Mouse (Mus musculus): ENCODE measurements around the gene Sh2b3. TPM values are rescaled to one million over a fixed set of nuclear protein-coding genes. Genes with fewer than 3 reads are reported as not detected.

Gene Sh2b3
- 69.5 and 77.5 TPM in 2 replicates for polyA plus RNA-seq (2012; ENCODE audit: insufficient read depth, insufficient read length, missing spikeins)

DNA sequence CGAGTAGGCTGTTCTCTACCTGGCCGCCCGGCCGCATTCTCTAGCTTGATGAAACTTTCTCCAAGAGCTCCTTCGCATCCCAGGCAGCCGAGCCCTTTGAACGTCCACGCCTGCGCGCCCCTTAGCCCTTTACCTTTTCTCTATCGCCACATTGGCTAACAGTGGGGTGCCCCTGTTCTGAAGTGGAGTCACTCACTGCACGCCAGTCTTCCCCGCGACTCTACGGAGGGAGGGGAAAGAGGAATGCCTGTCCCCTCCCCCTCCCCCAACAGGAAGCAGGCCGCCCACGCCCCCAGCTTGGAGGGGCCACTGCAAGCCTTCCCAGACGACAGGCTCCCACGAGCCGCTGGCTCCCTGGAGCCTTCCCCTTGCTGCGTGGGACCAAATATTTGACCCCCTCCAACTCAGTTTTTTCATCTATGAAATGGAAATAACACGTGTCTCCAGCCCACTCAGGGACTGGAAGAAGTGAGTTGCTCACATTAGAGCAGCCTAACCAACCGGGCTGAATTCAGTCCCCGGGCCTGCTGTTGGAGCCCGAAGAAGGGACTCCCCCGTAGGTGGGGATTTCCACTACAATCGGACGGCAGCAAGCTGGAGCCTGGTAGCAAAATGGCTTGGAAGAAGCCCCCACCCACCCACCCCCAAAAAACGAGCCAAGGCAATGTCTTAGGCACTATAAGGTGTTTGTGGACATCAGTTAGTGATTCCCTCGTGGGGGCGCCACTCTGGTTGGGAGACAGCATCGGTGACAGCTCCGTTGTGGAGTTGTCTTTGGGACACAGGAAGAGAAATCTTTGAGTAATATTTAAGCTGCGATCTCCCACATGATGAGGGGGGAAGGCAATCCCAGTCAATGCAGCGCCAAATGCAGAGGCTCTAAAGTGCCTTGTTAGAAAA, at the start of gene Sh2b3:
Sh2b3 (minus strand) TSS at position 206 of the 900 bp plus-strand sequence.
- H3K4me3 ChIP-seq (ENCODE audit: insufficient read depth, low read length) = peak within 1 kb of the TSS; percentile 82
- no peak for TF ChIP-seq CTCF (IDR thresholded peaks at IDR 0.05; ENCODE audit: low read depth, low read length)
- no peak for TF ChIP-seq POLR2A (IDR thresholded peaks at IDR 0.05; ENCODE audit: borderline replicate concordance, low read depth, low read length)
- peaks cover 18% of the 10 kb centered on the region for H3K4me1 ChIP-seq (ENCODE audit: control insufficient read depth, insufficient read depth, low read length)

DNA sequence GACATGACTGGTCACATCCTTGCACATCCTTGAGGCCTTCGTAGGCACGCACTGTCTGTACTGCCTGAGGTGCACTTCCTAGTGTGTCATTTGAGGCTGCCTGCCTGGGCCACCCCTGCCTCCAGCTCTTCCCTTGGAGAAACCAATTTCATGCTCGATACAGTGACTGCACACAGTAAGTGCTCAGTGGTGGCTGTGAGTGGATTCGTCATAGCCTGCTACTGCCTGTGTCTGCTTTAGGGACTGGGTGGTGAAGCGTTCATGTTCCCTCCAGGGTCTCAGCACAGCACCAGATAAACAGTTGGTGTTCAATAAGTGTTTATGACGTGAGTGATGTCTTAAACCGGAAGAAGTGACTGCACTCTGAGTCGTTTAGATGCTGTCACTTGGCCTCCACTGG, 45.9 kb upstream of the Sh2b3 start:
- H3K4me3 ChIP-seq (ENCODE audit: insufficient read depth, low read length) = no peak overlapping the region
- TF ChIP-seq CTCF (IDR thresholded peaks at IDR 0.05; ENCODE audit: low read depth, low read length) (no peak), POLR2A (IDR thresholded peaks at IDR 0.05; ENCODE audit: borderline replicate concordance, low read depth, low read length) (no peak)

More for the DNA sequence above, at the start of gene Sh2b3:
- peak within 1 kb of the TSS; percentile 99 for H3K27ac ChIP-seq (ENCODE audit: insufficient read depth, low read depth, low read length)

DNA sequence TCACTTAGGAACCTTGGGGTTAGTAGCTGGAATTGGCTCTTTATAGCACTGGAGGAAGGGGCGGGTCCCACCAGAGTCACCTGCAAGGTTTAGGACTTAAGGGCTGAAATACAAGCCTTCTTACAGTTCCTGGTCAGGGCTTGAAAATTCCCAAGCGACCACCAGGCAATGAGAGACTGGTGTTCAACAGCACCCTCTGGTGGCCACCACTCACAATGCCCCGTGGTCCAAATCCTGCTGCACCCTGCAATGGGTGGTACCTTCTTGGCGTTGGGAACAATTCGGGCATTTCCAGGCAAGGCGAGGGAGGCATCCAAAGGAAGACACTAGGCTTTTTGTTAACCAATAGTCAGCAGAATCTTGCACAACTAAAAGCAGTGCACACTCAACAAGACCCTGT, 41.8 kb upstream of the Sh2b3 start:
- H3K4me1 ChIP-seq (ENCODE audit: control insufficient read depth, insufficient read depth, low read length) = no peaks in the 10 kb centered on the region
- H3K4me3 ChIP-seq (ENCODE audit: insufficient read depth, low read length) = no peak overlapping the region
- TF ChIP-seq POLR2A (IDR thresholded peaks at IDR 0.05; ENCODE audit: borderline replicate concordance, low read depth, low read length) = no peak
- peak; percentile 91 for TF ChIP-seq CTCF (IDR thresholded peaks at IDR 0.05; ENCODE audit: low read depth, low read length)
- no peak overlapping the region for H3K27ac ChIP-seq (ENCODE audit: insufficient read depth, low read depth, low read length)

More for the DNA sequence above, 45.9 kb upstream of the Sh2b3 start:
- Histone ChIP-seq H3K4me1 (ENCODE audit: control insufficient read depth, insufficient read depth, low read length) (no peaks in the 10 kb centered on the region), H3K27ac (ENCODE audit: insufficient read depth, low read depth, low read length) (no peak overlapping the region)

DNA sequence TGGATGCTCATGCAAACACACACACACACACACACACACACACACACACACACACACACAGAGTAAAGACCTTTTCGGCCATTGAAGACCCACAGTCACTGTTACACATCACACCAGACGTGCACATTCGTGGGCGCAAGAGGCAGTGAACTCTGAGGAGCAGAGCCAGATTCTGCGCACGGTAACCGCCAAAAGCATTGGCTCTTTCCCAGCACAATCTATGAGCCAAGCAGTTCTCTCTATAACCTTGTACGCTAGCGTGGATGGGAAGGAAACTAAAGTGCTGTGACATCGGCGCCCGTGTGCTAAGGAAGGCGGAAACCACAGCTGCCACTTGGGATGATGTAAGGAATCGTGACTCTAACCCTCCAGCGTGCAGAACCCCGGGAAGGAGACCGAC, 41.3 kb upstream of the Sh2b3 start:
- Histone ChIP-seq H3K4me3 (ENCODE audit: insufficient read depth, low read length) (no peak overlapping the region), H3K4me1 (ENCODE audit: control insufficient read depth, insufficient read depth, low read length) (no peaks in the 10 kb centered on the region), H3K27ac (ENCODE audit: insufficient read depth, low read depth, low read length) (no peak overlapping the region)
- TF ChIP-seq POLR2A (IDR thresholded peaks at IDR 0.05; ENCODE audit: borderline replicate concordance, low read depth, low read length) (no peak), CTCF (IDR thresholded peaks at IDR 0.05; ENCODE audit: low read depth, low read length) (no peak)

DNA sequence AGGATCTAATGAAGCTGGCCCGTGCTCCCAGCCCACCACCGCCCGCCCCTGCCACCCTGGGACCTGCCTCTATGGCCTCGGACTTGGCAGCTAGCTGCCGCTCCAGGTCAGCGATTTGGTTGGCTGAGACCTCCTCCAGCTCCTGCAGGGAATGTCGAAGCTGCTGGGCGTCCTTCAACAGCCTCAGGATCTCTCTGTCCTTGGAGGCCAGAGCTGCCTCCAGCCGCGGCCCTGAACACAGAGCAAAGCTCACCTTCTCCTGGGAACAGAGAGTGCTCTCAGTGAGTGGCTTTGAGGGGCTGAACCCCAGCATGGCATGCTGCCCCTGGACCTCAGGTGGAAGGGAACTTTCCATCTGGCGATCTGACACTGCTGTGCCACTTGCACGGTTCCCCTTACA, 39.5 kb upstream of the Sh2b3 start:
- TF ChIP-seq CTCF (IDR thresholded peaks at IDR 0.05; ENCODE audit: low read depth, low read length) (no peak), POLR2A (IDR thresholded peaks at IDR 0.05; ENCODE audit: borderline replicate concordance, low read depth, low read length) (no peak)
- Histone ChIP-seq H3K4me1 (ENCODE audit: control insufficient read depth, insufficient read depth, low read length) (peaks cover 2% of the 10 kb centered on the region), H3K27ac (ENCODE audit: insufficient read depth, low read depth, low read length) (no peak overlapping the region), H3K4me3 (ENCODE audit: insufficient read depth, low read length) (no peak overlapping the region)

DNA sequence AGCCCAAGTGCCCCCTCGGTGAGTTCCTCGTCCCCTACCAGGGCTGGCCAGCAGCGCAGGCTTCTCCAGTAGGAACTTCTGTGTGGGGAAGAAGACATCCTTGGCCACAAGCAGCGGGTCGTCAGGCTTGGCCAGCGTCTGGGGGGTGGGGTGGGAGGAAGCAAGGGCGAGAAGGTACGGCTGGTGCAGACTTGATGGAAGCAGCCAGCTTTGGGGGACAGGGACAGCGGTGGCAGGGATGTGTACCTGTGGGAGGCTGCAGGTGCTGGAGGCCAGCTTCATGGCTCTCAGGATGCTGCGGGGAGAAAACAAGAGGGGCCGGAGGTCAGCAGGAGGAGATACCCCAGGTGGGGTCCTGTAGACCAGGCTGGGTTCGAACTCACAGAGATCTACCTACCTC, 37.6 kb upstream of the Sh2b3 start:
- H3K4me3 ChIP-seq (ENCODE audit: insufficient read depth, low read length) = no peak overlapping the region
- no peak overlapping the region for H3K27ac ChIP-seq (ENCODE audit: insufficient read depth, low read depth, low read length)
- TF ChIP-seq POLR2A (IDR thresholded peaks at IDR 0.05; ENCODE audit: borderline replicate concordance, low read depth, low read length) = no peak
- TF ChIP-seq CTCF (IDR thresholded peaks at IDR 0.05; ENCODE audit: low read depth, low read length) = no peak
- peaks cover 14% of the 10 kb centered on the region for H3K4me1 ChIP-seq (ENCODE audit: control insufficient read depth, insufficient read depth, low read length)

DNA sequence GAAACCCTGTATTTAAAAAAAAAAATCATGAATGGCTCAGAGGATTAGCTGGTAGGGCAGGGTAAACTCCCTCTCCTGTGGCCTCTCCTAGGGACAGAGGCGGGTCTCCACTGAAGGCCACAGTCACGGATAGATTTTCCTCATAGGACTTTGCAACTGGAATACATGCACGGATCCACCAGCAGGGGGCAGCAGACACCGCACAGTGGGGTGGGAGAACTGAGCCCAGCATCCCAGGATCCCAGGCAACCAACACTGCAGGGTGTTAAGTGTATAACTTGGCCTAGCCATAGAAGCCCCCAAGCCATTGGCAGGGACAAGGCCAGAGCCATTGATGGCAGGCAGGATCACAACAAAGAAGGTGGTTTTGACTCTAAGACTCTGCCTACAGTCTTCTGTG, 34.7 kb upstream of the Sh2b3 start:
- no peak overlapping the region for H3K4me3 ChIP-seq (ENCODE audit: insufficient read depth, low read length)
- peak; percentile 96 for TF ChIP-seq CTCF (IDR thresholded peaks at IDR 0.05; ENCODE audit: low read depth, low read length)
- no peak for TF ChIP-seq POLR2A (IDR thresholded peaks at IDR 0.05; ENCODE audit: borderline replicate concordance, low read depth, low read length)
- H3K27ac ChIP-seq (ENCODE audit: insufficient read depth, low read depth, low read length) = peak overlapping the region; percentile 95; the same call in 1 of the 2 replicates
- H3K4me1 ChIP-seq (ENCODE audit: control insufficient read depth, insufficient read depth, low read length) = peaks cover 14% of the 10 kb centered on the region

DNA sequence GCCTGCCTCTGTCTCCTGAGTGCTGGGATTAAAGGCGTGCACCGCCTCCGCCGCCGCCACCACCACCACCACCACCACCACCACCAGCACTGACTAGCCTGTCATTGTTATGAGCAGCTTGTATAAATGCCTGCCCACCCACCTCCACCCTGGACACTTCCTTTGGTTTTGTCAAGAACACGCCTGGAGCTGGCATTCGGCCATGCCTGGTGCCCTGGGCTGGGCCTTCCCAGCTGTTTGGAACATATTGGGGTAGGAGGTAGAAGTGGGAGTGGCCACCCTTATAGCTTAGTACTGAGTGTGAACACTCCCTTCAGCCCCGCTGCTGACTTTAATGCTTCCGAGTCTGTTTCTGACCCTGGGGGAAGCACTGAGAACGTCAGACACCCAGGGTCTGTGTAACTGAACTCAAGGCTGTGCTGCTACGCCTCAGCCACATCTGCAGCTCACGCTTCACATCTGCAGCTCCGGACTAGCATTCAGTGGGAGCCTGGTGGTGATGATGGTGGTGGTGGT, 34.1 kb upstream of the Sh2b3 start:
- H3K4me3 ChIP-seq (ENCODE audit: insufficient read depth, low read length) = no peak overlapping the region
- TF ChIP-seq POLR2A (IDR thresholded peaks at IDR 0.05; ENCODE audit: borderline replicate concordance, low read depth, low read length) (no peak), CTCF (IDR thresholded peaks at IDR 0.05; ENCODE audit: low read depth, low read length) (no peak)
- H3K4me1 ChIP-seq (ENCODE audit: control insufficient read depth, insufficient read depth, low read length) = peaks cover 14% of the 10 kb centered on the region

DNA sequence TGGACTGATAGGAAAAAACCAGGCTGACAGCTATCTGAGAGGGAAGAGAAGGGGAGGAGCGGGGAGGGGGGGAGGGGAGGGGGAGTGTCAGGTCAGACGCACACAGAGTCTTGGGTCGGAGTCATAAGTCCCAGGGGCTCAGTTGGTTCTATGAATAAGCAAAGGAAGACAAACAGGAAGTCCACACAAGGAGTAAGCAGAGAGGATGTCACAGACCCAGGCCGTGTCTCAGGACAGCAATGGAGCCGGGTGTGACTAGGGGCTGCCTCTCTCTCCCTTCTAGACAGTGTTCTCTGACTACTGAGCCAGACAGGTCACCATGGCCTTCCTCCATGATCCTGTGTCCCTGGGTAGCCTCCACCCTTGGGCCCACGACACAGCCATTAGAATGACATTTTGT, 33.4 kb upstream of the Sh2b3 start:
- Histone ChIP-seq H3K4me1 (ENCODE audit: control insufficient read depth, insufficient read depth, low read length) (peaks cover 14% of the 10 kb centered on the region), H3K27ac (ENCODE audit: insufficient read depth, low read depth, low read length) (peak overlapping the region; percentile 95), H3K4me3 (ENCODE audit: insufficient read depth, low read length) (peak overlapping the region; percentile 33)
- TF ChIP-seq POLR2A (IDR thresholded peaks at IDR 0.05; ENCODE audit: borderline replicate concordance, low read depth, low read length) = no peak
- TF ChIP-seq CTCF (IDR thresholded peaks at IDR 0.05; ENCODE audit: low read depth, low read length) = no peak

More for the DNA sequence above, 34.1 kb upstream of the Sh2b3 start:
- H3K27ac ChIP-seq (ENCODE audit: insufficient read depth, low read depth, low read length) = peak overlapping the region; percentile 95

DNA sequence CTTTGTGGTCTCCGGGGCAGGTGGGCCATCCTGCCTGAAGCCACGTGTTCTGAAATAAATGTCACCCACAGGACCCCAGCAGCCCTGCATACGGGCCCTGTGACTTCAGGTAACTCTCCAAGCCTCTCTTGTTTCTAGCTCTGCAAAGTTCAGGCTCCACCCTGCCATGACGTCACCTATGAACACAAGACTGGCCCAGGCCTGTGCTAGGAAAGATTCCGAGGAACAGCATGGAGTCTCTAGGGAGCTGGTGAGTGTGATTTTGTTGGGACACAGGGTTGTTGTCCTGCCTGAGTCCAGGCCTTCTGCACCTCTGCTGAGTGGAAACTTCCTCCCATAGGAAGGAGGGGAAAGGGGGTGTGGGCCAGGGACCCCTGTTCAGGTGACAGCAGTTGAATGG, 30.5 kb upstream of the Sh2b3 start:
- TF ChIP-seq CTCF (IDR thresholded peaks at IDR 0.05; ENCODE audit: low read depth, low read length) (no peak), POLR2A (IDR thresholded peaks at IDR 0.05; ENCODE audit: borderline replicate concordance, low read depth, low read length) (no peak)
- no peak overlapping the region for H3K4me3 ChIP-seq (ENCODE audit: insufficient read depth, low read length)
- peaks cover 14% of the 10 kb centered on the region for H3K4me1 ChIP-seq (ENCODE audit: control insufficient read depth, insufficient read depth, low read length)
- no peak overlapping the region for H3K27ac ChIP-seq (ENCODE audit: insufficient read depth, low read depth, low read length)
